Mouse (Mus musculus) liver (tissue): Measurements from ENCODE around the gene Alad.

Source experiments
- DNase-seq: peaks from one replicate; pipeline ENCODE4 v3.0.0-alpha.2; 2020; ENCODE audit warnings: mixed read lengths

Alad gene

GRCm38 (mm10) chr4:62517538-62518415, 1.9 kb downstream of the Alad start:
- DNase-seq: no peak

- peak; percentile 73 for DNase-seq
Measured at GRCm38 (mm10) chr4:62517046-62517445, 2.7 kb downstream of the Alad start.

GRCm38 (mm10) chr4:62516579-62516978, 3.1 kb downstream of the Alad start:
- peak; percentile 95 for DNase-seq

- peak; percentile 69 for DNase-seq
Measured at GRCm38 (mm10) chr4:62516079-62516478, 3.6 kb downstream of the Alad start.

GRCm38 (mm10) chr4:62515490-62515889, 4.2 kb downstream of the Alad start:
- DNase-seq: peak; percentile 73

- DNase-seq: no peak
Measured at GRCm38 (mm10) chr4:62514995-62515394, 4.7 kb downstream of the Alad start.

GRCm38 (mm10) chr4:62513998-62514506, 5.7 kb downstream of the Alad start:
- peak; percentile 47 for DNase-seq

GRCm38 (mm10) chr4:62509946-62510345, 9.8 kb downstream of the Alad start:
- DNase-seq: no peak

GRCm38 (mm10) chr4:62508839-62509238, 10.9 kb downstream of the Alad start:
- no peak for DNase-seq

- DNase-seq: peak; percentile 60
Measured at GRCm38 (mm10) chr4:62506798-62507197, 12.9 kb downstream of the Alad start.

GRCm38 (mm10) chr4:62505991-62506390, 13.7 kb downstream of the Alad start:
- no peak for DNase-seq

GRCm38 (mm10) chr4:62503374-62503970, 16.2 kb downstream of the Alad start, which contains the start of gene Hdhd3:
Gene Hdhd3 (minus strand): TSS chr4:62503467.
- no peak for DNase-seq

- no peak for DNase-seq
Measured at GRCm38 (mm10) chr4:62502969-62503368, 16.7 kb downstream of the Alad start.

GRCm38 (mm10) chr4:62501964-62502732, 17.6 kb downstream of the Alad start:
- DNase-seq: peak; percentile 91

GRCm38 (mm10) chr4:62501534-62501933, 18.2 kb downstream of the Alad start:
- DNase-seq: no peak

- no peak for DNase-seq
Measured at GRCm38 (mm10) chr4:62500799-62501198, 18.9 kb downstream of the Alad start.

- DNase-seq: no peak
Measured at GRCm38 (mm10) chr4:62496815-62497214, 22.9 kb downstream of the Alad start.

GRCm38 (mm10) chr4:62495946-62496345, 23.8 kb downstream of the Alad start:
- no peak for DNase-seq

GRCm38 (mm10) chr4:62494230-62494629, 25.5 kb downstream of the Alad start:
- DNase-seq: no peak

GRCm38 (mm10) chr4:62492682-62493081, 27.0 kb downstream of the Alad start:
- no peak for DNase-seq

GRCm38 (mm10) chr4:62487914-62488313, 31.8 kb downstream of the Alad start:
- DNase-seq: no peak

GRCm38 (mm10) chr4:62487172-62487571, 32.5 kb downstream of the Alad start:
- DNase-seq: no peak

GRCm38 (mm10) chr4:62486162-62486696, 33.5 kb downstream of the Alad start:
- no peak for DNase-seq
